Mouse (Mus musculus) myocyte (in vitro differentiated cells): Measurements from ENCODE around the gene Arhgef3.

ENCODE experiments used
- CEBPB ChIP-seq: IDR thresholded peaks from 2 replicates; pipeline ENCODE4 v1.6.1; 2011; ENCODE audit warnings: mild to moderate bottlenecking, moderate library complexity; ENCODE audit not compliant: poor library complexity, insufficient read depth, severe bottlenecking
- MAX ChIP-seq: IDR thresholded peaks from one replicate; pipeline ENCODE4 v1.6.1; 2011; ENCODE audit warnings: low read depth, mild to moderate bottlenecking, control low read depth
- MYOD1 ChIP-seq, 3 experiments: IDR thresholded peaks; one replicate each; pipeline ENCODE4 v1.6.1; 2011; ENCODE audit warnings: control low read depth in 2 of 3, low read depth in 2 of 3, mild to moderate bottlenecking in 2 of 3, moderate library complexity in 1 of 3; ENCODE audit not compliant: insufficient read length in 2 of 3, control insufficient read depth in 1 of 3
- POLR2A ChIP-seq: IDR thresholded peaks from one replicate; pipeline ENCODE4 v1.6.1; 2011; ENCODE audit warnings: low read depth, mild to moderate bottlenecking, control low read depth, moderate library complexity; ENCODE audit not compliant: insufficient read length
- POLR2AphosphoS2 ChIP-seq: IDR thresholded peaks from one replicate; pipeline ENCODE4 v1.6.1; 2011; ENCODE audit warnings: low read depth, control low read depth; ENCODE audit not compliant: insufficient read length
- TCF12 ChIP-seq: IDR thresholded peaks from one replicate; pipeline ENCODE4 v1.6.1; 2011; ENCODE audit warnings: mild to moderate bottlenecking, control low read depth; ENCODE audit not compliant: poor library complexity, insufficient read depth, severe bottlenecking
- USF1 ChIP-seq: IDR thresholded peaks from one replicate; pipeline ENCODE4 v1.6.1; 2011; ENCODE audit warnings: low read depth, mild to moderate bottlenecking, control low read depth, moderate library complexity

- TF ChIP-seq POLR2A (no peak), USF1 (no peak), TCF12 (no peak), POLR2AphosphoS2 (no peak), CEBPB (no peak), MAX (no peak), MYOD1 (IDR thresholded peaks at IDR 0.05; ENCODE audit: control insufficient read depth in 1 of 3, insufficient read length in 2 of 3, low read depth in 2 of 3) (no peak)
Measured at GRCm38 (mm10) chr14:27070758-27071157, 43.9 kb upstream of the Arhgef3 start.
